Mouse (Mus musculus) embryo, embryonic 10.5 days (tissue): ENCODE results near the gene Src.

Experiments
- DNase-seq: peaks from one replicate; pipeline ENCODE4 v3.0.0-alpha.2; 2015; ENCODE audit warnings: low spot score

Gene Src

DNA sequence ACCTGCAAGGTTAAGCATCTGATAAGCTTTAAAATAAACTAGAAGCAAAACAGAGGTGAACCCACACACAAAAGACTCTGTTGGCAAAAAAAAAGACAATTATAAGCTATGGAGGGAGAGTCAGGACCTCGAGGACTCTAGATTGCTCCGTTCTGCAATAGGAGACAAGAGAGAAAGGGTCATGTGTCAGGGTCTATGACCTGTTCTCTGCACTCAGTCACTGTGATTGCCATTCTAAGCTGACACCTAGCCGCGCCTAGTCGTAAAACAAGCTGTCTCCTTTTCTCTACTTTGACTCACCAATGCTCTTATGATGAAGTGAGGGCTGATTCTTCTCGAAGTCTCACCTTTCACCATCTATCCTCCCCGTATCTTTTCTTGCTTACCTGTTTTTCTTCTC lies 5.7 kb upstream of the Src start:
- DNase-seq = no peak

DNA sequence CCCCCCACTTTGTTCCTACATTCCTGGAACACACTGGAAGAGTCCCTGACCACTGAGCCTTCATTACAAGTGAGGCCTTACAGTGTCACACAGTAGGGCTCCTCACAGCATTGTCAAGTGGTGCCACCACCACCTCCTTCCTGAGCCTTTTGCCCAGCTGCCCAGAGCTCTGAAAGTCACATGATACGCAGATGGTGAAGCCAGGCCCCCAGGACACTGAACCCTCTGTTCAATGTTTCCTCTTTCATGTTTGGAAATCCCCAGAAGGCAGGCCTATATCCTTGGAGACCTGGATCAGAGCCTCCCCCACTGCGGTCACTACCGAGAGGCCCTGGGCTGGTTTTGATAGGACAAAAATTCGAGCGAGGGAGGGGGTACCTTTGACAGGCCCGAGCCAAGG lies 1.0 kb upstream of the Src start:
- DNase-seq = no peak

DNA sequence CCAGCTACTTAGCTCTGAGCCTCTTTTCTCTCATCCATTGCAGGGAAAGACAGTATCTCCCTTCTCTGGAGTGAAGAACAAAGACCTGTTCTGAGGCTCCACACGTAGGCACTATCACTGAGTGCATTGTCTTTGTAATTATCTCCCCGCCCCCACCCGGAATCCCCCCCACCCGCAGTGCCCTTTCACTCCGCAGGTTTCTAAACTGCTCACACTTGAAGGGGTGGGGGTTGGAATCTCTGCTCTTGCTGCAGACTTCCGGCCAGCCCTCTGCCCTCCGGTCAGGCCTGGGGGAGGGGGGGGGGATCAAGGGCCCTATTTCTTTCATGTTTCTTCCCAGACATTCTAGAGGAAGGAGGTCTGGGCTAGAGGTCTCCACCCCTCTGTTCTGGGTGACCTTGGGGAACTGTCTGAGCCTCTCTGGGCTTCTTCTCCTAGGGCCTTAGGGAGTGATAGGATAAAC lies 396 bp downstream of the Src start:
- DNase-seq = peak; percentile 65

- DNase-seq = no peak
These were observed 1.3 kb downstream of the Src start for GRCm38 (mm10) chr2:157419506-157419905.

- DNase-seq = no peak
These were observed 2.2 kb downstream of the Src start for GRCm38 (mm10) chr2:157420404-157420803.

DNA sequence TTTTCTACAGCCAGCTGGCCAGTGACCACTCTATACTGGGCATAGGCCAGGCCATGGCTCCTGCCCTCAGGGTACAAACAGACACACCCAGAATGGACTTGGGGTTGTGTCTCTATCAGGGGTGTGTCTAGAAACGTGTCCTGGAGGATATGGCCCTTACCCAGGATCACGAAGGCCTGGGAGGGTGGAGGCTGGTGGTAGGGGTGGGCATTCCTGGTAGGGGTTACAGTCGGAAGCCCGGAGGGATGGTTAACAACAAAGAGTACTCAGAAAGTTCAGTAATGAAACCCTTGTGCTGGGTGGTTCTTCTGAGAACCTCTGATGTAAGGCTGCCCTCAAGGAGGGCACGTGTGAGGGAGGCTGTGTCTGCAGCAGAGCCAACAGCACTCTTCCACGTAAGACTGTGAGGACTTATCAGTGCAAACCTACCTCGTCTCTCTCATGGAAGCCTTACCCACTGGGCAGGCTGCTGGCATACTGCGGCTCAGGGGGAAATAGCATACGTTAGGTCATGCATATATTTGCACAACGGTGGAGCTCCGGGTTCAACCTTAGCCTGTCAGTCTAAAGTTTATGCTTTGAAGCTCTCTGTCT lies 3.9 kb downstream of the Src start:
- no peak for DNase-seq

DNA sequence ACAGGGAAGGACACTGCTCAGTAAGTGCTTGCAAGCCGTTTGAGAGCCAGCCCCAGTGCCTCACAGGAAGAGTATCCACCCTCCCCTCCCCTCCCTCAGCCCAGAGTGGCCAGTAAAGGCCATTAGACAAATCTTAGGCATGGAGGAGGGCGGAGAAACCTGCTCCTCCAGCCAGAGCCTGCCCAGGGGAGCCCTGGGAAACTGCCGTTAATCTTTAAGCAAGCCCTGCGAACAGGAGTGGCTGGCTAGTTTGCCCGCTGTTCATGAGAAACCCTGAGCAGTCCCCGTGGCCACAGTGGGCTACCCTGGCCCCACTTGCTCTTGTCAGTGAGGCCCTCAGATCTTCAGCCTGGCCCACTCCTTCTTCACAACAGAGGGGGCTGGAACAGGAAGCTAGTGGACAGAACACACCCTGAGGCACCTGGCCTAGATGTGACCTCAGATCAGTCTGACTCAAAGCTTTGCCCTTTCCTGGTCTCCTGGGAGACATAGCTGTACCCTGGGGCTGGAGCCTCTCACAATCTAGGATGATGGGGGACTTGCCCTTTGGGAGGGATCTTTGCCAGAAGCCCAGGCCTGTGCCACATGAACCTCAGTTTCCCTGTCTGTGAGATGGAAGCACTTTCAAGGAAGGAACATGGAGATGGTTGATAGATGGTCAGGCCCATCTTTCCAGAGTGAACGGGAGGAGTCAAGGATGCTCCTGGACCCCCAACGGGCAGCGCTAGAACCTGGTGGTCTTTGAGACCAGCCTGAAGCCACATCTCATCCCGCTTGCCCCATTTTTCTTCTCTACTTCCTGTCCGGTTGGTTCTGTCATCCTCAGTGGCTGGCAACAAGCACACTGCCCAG lies 4.8 kb downstream of the Src start:
- peak; percentile 83 for DNase-seq

GRCm38 (mm10) chr2:157423706-157424125 lies 5.5 kb downstream of the Src start:
- peak; percentile 53 for DNase-seq

DNA sequence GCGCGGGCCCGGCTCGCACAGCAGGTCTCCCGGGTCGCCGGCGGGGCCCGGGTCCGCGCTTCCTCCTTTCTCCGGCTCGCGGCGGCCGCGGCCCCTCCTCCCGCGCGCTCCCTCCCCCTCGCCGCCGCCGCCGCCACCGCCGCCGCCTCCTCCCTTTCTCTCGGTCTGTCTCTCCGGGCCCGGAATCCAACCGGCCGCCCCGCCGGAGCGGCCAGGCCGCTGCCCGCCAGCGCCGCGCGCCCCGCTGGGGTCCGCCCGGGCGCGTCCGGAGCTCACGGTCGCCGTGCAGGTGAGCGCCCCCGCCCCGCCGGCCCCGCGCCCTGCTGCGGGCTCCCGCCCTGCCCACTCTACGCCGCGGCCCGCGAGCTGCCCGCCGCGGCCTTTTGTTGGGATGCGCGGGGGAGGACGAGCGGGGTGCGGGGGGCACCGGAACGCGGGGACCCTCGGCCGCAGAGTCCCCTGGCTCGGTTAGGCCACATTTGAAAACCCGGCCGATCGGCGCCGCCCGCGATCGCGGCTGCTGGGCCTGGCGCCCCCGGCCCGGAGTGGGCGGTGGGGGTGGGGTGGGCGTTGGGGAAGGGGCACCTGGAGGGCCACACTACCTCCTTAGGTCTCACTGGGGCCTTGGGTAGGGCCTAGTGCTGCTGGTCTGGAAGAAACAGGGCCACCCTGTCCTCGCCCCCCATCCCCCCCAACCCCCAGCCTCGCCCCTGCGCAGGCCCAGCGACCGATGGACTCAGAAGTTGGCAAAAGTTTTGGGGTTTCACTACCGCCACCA lies 6.1 kb downstream of the Src start:
- peak; percentile 31 for DNase-seq

DNA sequence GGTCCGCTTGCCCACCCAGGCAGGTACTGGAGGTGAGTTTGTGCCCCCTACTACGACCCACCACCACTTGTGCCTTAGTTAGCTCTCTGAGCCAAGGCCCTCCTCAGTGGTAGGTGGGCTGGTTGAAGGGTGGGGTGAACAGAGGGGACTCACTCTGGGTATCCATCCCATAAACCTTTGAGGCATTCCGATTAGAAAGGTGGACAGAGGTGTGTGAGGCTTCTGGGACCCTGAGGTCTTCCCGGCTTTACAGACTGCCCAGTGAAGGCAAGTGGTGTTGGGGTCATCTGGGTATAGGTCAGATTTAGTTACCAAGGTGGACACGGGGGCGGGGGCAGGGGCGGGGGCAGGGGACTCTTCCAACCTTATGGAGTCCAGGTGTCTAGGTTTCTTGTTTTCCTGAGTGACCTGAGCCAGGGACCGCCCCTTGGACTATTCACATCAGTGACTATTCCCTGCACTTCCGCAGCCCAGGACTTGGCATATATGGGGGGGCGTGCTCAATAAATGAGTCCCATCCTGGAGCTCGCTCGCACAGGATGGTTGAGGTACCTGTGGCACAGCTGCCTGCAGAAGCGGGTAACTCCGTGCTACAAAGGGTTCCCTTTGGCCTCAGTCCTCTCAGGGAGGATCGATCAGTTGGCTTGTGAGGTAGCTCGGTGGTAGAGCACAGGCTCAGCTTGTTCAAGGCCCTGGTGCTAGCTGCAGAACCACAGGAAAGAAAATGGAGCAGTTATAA lies 6.8 kb downstream of the Src start:
- no peak for DNase-seq

DNA sequence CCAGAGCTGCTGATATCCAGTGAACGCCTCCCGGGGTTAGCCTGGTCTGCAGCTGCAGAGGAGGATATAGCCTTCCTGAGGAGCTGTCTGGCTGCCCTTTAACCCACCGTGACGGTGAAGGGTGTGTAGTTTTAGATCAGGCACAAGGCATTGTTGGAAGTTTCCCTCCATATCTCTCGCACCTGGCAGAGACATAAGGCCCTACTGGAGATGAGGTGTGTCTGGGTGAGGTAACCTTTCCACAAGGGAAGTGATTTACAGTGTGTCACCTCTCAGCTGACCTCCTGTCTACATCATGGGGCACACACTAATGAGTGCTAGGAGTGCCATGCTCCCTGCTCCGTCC lies 7.4 kb downstream of the Src start:
- DNase-seq = no peak

- peak; percentile 35 for DNase-seq
These were observed 7.9 kb downstream of the Src start for GRCm38 (mm10) chr2:157426171-157426570.

DNA sequence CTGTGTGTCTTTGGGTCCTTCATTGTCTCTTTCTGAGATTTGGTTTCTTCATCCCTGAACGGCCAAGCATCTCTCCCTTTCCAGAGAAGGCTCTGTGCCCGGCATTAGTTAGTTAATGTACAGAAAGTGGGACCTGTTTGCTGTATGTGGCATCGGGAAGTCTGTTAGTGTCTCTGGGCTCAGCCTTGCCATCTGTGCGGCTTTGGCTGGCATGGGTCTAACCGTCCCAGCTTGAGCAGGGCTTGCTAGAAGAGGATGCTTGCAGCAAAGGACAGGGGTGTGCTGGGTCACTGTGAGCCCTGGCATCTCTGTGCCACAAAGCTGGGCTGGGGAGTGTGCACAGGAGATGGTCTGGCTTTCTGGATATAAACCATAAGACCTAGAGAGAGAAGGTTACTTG lies 8.9 kb downstream of the Src start:
- no peak for DNase-seq

GRCm38 (mm10) chr2:157428351-157429139 lies 10.3 kb downstream of the Src start:
- DNase-seq = no peak

- no peak for DNase-seq
These were observed 11.5 kb downstream of the Src start for GRCm38 (mm10) chr2:157429735-157430134.

GRCm38 (mm10) chr2:157430667-157431429 lies 12.6 kb downstream of the Src start:
- DNase-seq = no peak

DNA sequence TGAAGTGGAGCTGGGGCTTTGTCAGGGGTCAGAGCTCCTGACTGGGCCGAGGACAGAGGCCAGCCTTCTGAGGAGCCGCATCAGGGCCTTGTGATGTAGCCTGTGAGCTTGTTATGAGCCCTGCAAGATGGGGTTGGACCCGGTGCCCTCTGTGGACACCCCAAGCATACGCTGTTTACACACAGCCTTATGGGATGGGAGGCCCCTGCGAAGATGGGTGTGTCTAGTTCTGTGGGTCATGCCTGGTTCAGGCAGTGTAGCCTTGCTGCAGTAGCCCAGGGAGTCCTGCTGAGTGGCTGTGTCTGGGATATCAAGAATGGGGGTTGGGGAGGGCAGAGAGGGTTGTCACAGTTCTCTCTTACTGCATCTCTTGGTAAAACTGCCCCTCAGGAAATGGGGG lies 13.7 kb downstream of the Src start:
- DNase-seq = no peak

- DNase-seq = no peak
These were observed 14.2 kb downstream of the Src start for GRCm38 (mm10) chr2:157432476-157432875.

DNA sequence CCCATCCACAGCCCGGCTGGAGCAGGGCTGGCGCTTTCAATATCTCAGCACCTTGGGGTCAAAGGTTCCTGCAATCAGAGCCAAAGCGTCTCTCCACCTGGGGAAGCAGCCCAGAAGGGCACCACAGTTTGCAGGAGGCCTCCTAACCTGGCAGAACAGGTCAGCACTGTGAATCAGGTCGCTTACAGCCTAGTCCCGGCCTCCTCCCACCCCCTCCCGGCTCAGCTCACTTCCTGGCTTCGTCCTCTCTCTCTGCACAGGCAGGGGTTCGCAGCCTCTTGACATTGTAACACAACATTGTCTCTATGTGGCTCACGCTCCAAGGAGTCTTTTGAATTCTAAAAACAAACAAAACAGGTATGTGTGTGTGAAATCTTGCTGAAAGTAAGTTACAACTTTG lies 15.8 kb downstream of the Src start:
- DNase-seq = no peak

- DNase-seq = peak; percentile 32
These were observed 16.3 kb downstream of the Src start for GRCm38 (mm10) chr2:157434497-157434896.

- DNase-seq = no peak
These were observed 18.3 kb downstream of the Src start for GRCm38 (mm10) chr2:157436496-157436895.
